Mouse (Mus musculus) ovary, postnatal 14 days (tissue): ENCODE data around the gene Strn4.

Source experiments
- DNase-seq: peaks from one replicate; pipeline ENCODE4 v3.0.0; 2022; ENCODE audit warnings: low spot score

The Strn4 gene

GRCm38 (mm10) chr7:16841561-16842560 lies 26.2 kb downstream of the Strn4 start:
- no peak for DNase-seq

GRCm38 (mm10) chr7:16842645-16843063 lies 27.0 kb downstream of the Strn4 start, which contains the start of gene Prkd2:
TSS of gene Prkd2 (plus strand) at chr7:16842902.
- DNase-seq = peak; percentile 86

- no peak for DNase-seq
Measured at GRCm38 (mm10) chr7:16843441-16844171, 27.9 kb downstream of the Strn4 start.

GRCm38 (mm10) chr7:16844696-16845071 lies 29.0 kb downstream of the Strn4 start:
- no peak for DNase-seq

GRCm38 (mm10) chr7:16845072-16845819 lies 29.6 kb downstream of the Strn4 start:
- DNase-seq = no peak

GRCm38 (mm10) chr7:16845820-16846167 lies 30.1 kb downstream of the Strn4 start:
- DNase-seq = no peak

- DNase-seq = no peak
Measured at GRCm38 (mm10) chr7:16846775-16847174, 31.1 kb downstream of the Strn4 start.

GRCm38 (mm10) chr7:16847507-16847906 lies 31.8 kb downstream of the Strn4 start:
- no peak for DNase-seq

GRCm38 (mm10) chr7:16848579-16848978 lies 32.9 kb downstream of the Strn4 start:
- DNase-seq = peak; percentile 43

- DNase-seq = no peak
Measured at GRCm38 (mm10) chr7:16851636-16852035, 35.9 kb downstream of the Strn4 start.

- DNase-seq = no peak
Measured at GRCm38 (mm10) chr7:16853302-16853831, 37.7 kb downstream of the Strn4 start.

GRCm38 (mm10) chr7:16858336-16858735 lies 42.6 kb downstream of the Strn4 start:
- no peak for DNase-seq

- no peak for DNase-seq
Measured at GRCm38 (mm10) chr7:16859902-16860651, 44.4 kb downstream of the Strn4 start.

- DNase-seq = no peak
Measured at GRCm38 (mm10) chr7:16867488-16867887, 51.8 kb downstream of the Strn4 start.

GRCm38 (mm10) chr7:16869497-16869896 lies 53.8 kb downstream of the Strn4 start:
- no peak for DNase-seq

GRCm38 (mm10) chr7:16871600-16871999 lies 55.9 kb downstream of the Strn4 start:
- no peak for DNase-seq

GRCm38 (mm10) chr7:16872478-16872877 lies 56.8 kb downstream of the Strn4 start:
- DNase-seq = no peak

- no peak for DNase-seq
Measured at GRCm38 (mm10) chr7:16873392-16873791, 57.7 kb downstream of the Strn4 start.

- DNase-seq = peak; percentile 66
Measured at GRCm38 (mm10) chr7:16874190-16874589, 58.5 kb downstream of the Strn4 start.

GRCm38 (mm10) chr7:16874756-16875309 lies 59.1 kb downstream of the Strn4 start:
- DNase-seq = peak; percentile 98

GRCm38 (mm10) chr7:16875310-16875325 lies 59.4 kb downstream of the Strn4 start, which contains the start of gene Dact3:
TSS of gene Dact3 (plus strand) at chr7:16875317.
- DNase-seq = no peak

GRCm38 (mm10) chr7:16875326-16875725 lies 59.6 kb downstream of the Strn4 start:
- no peak for DNase-seq
